Mouse (Mus musculus): ENCODE data around the gene Olfr155. TPM values are rescaled to one million over a fixed set of nuclear protein-coding genes. Genes with fewer than 3 reads are reported as not detected.

The Olfr155 gene
- polyA plus RNA-seq (2015; fragmentation: Nextera tagmentation; extraction: Ambion mirVana): not detected in 2 replicates

- no peak within 1 kb of the TSS for H3K4me2 ChIP-seq
- WGBS: 75% methylated on average over 6 of the region's 6 CpGs
- ATAC-seq (ENCODE audit: extremely low read depth, insufficient number of reproducible peaks, low FRiP score, low TSS enrichment): no peak
- peaks cover 3% of the 10 kb centered on the region; the same call in 1 of the 2 replicates for H3K4me1 ChIP-seq
- no peak within 1 kb of the TSS for H3K27ac ChIP-seq (replicated peaks)
- H3K9ac ChIP-seq: no peak within 1 kb of the TSS
- no peak within 1 kb of the TSS for H3K4me3 ChIP-seq
- no peaks in the 10 kb centered on the region for H3K36me3 ChIP-seq
- H3K27me3 ChIP-seq (replicated peaks): peaks cover 2% of the 10 kb centered on the region; the same call in 1 of the 2 replicates
- no peaks in the 10 kb centered on the region for H3K9me3 ChIP-seq
These were observed at the start of gene Olfr155 for GRCm38 (mm10) chr4:43851265-43851664. TSS of gene Olfr155 (plus strand) at chr4:43851565.

GRCm38 (mm10) chr4:43822896-43823550 lies 28.3 kb upstream of the Olfr155 start:
- no peak for ATAC-seq (ENCODE audit: extremely low read depth, insufficient number of reproducible peaks, low FRiP score, low TSS enrichment)
- H3K4me3 ChIP-seq: no peak overlapping the region
- no peaks in the 10 kb centered on the region for H3K4me1 ChIP-seq
- no peak overlapping the region for H3K4me2 ChIP-seq
- H3K27me3 ChIP-seq (replicated peaks): peaks cover 12% of the 10 kb centered on the region
- H3K27ac ChIP-seq (replicated peaks): no peak overlapping the region
- no peaks in the 10 kb centered on the region for H3K9me3 ChIP-seq
- no peaks in the 10 kb centered on the region for H3K36me3 ChIP-seq
- 54% methylated on average over 13 of the region's 13 CpGs for WGBS
- H3K9ac ChIP-seq: no peak overlapping the region

- peaks cover 12% of the 10 kb centered on the region for H3K27me3 ChIP-seq (replicated peaks)
- no peaks in the 10 kb centered on the region for H3K4me1 ChIP-seq
- no peak within 1 kb of the TSS for H3K27ac ChIP-seq (replicated peaks)
- no peaks in the 10 kb centered on the region for H3K9me3 ChIP-seq
- 7% methylated on average over 7 of the region's 7 CpGs for WGBS
- no peak for ATAC-seq (ENCODE audit: extremely low read depth, insufficient number of reproducible peaks, low FRiP score, low TSS enrichment)
- H3K36me3 ChIP-seq: no peaks in the 10 kb centered on the region
- no peak within 1 kb of the TSS for H3K4me2 ChIP-seq
- no peak within 1 kb of the TSS for H3K9ac ChIP-seq
- H3K4me3 ChIP-seq: no peak within 1 kb of the TSS
These were observed 27.5 kb upstream of the Olfr155 start, which contains the start of gene Olfr156 for GRCm38 (mm10) chr4:43823845-43824337. TSS of gene Olfr156 (minus strand) at chr4:43823895.

- H3K4me2 ChIP-seq: no peak overlapping the region
- H3K9ac ChIP-seq: no peak overlapping the region
- H3K27ac ChIP-seq (replicated peaks): no peak overlapping the region
- no peak for ATAC-seq (ENCODE audit: extremely low read depth, insufficient number of reproducible peaks, low FRiP score, low TSS enrichment)
- H3K27me3 ChIP-seq (replicated peaks): peaks cover 5% of the 10 kb centered on the region; the same call in 1 of the 2 replicates
- no peaks in the 10 kb centered on the region for H3K4me1 ChIP-seq
- H3K36me3 ChIP-seq: no peaks in the 10 kb centered on the region
- 86% methylated on average over 4 of the region's 4 CpGs for WGBS
- H3K4me3 ChIP-seq: no peak overlapping the region
- no peaks in the 10 kb centered on the region for H3K9me3 ChIP-seq
These were observed 22.6 kb upstream of the Olfr155 start for GRCm38 (mm10) chr4:43828806-43829205.

- ATAC-seq (ENCODE audit: extremely low read depth, insufficient number of reproducible peaks, low FRiP score, low TSS enrichment): no peak
- WGBS: 60% methylated on average over 5 of the region's 5 CpGs
- no peaks in the 10 kb centered on the region for H3K9me3 ChIP-seq
- no peak overlapping the region for H3K4me2 ChIP-seq
- H3K9ac ChIP-seq: no peak overlapping the region
- H3K4me3 ChIP-seq: no peak overlapping the region
- H3K4me1 ChIP-seq: peaks cover 2% of the 10 kb centered on the region
- peaks cover 5% of the 10 kb centered on the region; the same call in 1 of the 2 replicates for H3K27me3 ChIP-seq (replicated peaks)
- H3K36me3 ChIP-seq: no peaks in the 10 kb centered on the region
- H3K27ac ChIP-seq (replicated peaks): no peak overlapping the region
These were observed 19.3 kb upstream of the Olfr155 start for GRCm38 (mm10) chr4:43832031-43832430.

GRCm38 (mm10) chr4:43833752-43834151 lies 17.6 kb upstream of the Olfr155 start:
- Histone ChIP-seq H3K36me3 (no peaks in the 10 kb centered on the region), H3K27ac (replicated peaks) (no peak overlapping the region), H3K4me2 (no peak overlapping the region), H3K9me3 (no peaks in the 10 kb centered on the region), H3K4me3 (no peak overlapping the region), H3K4me1 (peaks cover 11% of the 10 kb centered on the region), H3K27me3 (replicated peaks) (no peaks in the 10 kb centered on the region), H3K9ac (no peak overlapping the region)
- ATAC-seq (ENCODE audit: extremely low read depth, insufficient number of reproducible peaks, low FRiP score, low TSS enrichment): no peak
- whole genome bisulfite sequencing: 65% methylated on average over 5 of the region's 5 CpGs

GRCm38 (mm10) chr4:43834749-43835148 lies 16.6 kb upstream of the Olfr155 start:
- 33% methylated on average over 4 of the region's 4 CpGs for WGBS
- H3K27ac ChIP-seq (replicated peaks): no peak overlapping the region
- H3K4me3 ChIP-seq: no peak overlapping the region
- H3K27me3 ChIP-seq (replicated peaks): no peaks in the 10 kb centered on the region
- H3K4me2 ChIP-seq: no peak overlapping the region
- no peak overlapping the region for H3K9ac ChIP-seq
- no peaks in the 10 kb centered on the region for H3K36me3 ChIP-seq
- peaks cover 11% of the 10 kb centered on the region for H3K4me1 ChIP-seq
- H3K9me3 ChIP-seq: no peaks in the 10 kb centered on the region
- ATAC-seq (ENCODE audit: extremely low read depth, insufficient number of reproducible peaks, low FRiP score, low TSS enrichment): no peak

- H3K9ac ChIP-seq: no peak overlapping the region
- no peak overlapping the region for H3K4me3 ChIP-seq
- H3K4me1 ChIP-seq: peaks cover 11% of the 10 kb centered on the region
- ATAC-seq (ENCODE audit: extremely low read depth, insufficient number of reproducible peaks, low FRiP score, low TSS enrichment): no peak
- H3K4me2 ChIP-seq: no peak overlapping the region
- WGBS: 76% methylated on average over 3 of the region's 3 CpGs
- no peaks in the 10 kb centered on the region for H3K27me3 ChIP-seq (replicated peaks)
- no peaks in the 10 kb centered on the region for H3K36me3 ChIP-seq
- H3K9me3 ChIP-seq: no peaks in the 10 kb centered on the region; the same call in 1 of the 2 replicates
- no peak overlapping the region for H3K27ac ChIP-seq (replicated peaks)
These were observed 13.0 kb upstream of the Olfr155 start for GRCm38 (mm10) chr4:43838326-43838725.

- no peak for ATAC-seq (ENCODE audit: extremely low read depth, insufficient number of reproducible peaks, low FRiP score, low TSS enrichment)
- Histone ChIP-seq H3K4me2 (no peak within 1 kb of the TSS), H3K27me3 (replicated peaks) (no peaks in the 10 kb centered on the region), H3K9me3 (peaks cover 6% of the 10 kb centered on the region), H3K9ac (no peak within 1 kb of the TSS), H3K4me1 (peaks cover 11% of the 10 kb centered on the region), H3K36me3 (no peaks in the 10 kb centered on the region), H3K4me3 (no peak within 1 kb of the TSS), H3K27ac (replicated peaks) (no peak within 1 kb of the TSS)
- 79% methylated on average over 1 of the region's 1 CpGs for WGBS
These were observed 11.3 kb upstream of the Olfr155 start, which contains the start of gene Olfr157 for GRCm38 (mm10) chr4:43840101-43840500. TSS of gene Olfr157 (minus strand) at chr4:43840201.

- Histone ChIP-seq H3K4me2 (no peak overlapping the region), H3K4me3 (no peak overlapping the region), H3K27ac (replicated peaks) (no peak overlapping the region), H3K9ac (no peak overlapping the region), H3K4me1 (peaks cover 3% of the 10 kb centered on the region; the same call in 1 of the 2 replicates), H3K36me3 (no peaks in the 10 kb centered on the region), H3K27me3 (replicated peaks) (0 out of 2 replicates have a peak, but pooled peaks cover 2% of the 10 kb centered on the region), H3K9me3 (no peaks in the 10 kb centered on the region)
- WGBS: 58% methylated on average over 8 of the region's 8 CpGs
- no peak for ATAC-seq (ENCODE audit: extremely low read depth, insufficient number of reproducible peaks, low FRiP score, low TSS enrichment)
These were observed 2.7 kb downstream of the Olfr155 start for GRCm38 (mm10) chr4:43854101-43854500.

GRCm38 (mm10) chr4:43859886-43860285 lies 8.5 kb downstream of the Olfr155 start:
- H3K27ac ChIP-seq (replicated peaks): no peak overlapping the region
- H3K4me1 ChIP-seq: peaks cover 10% of the 10 kb centered on the region
- H3K4me3 ChIP-seq: no peak overlapping the region
- no peak for ATAC-seq (ENCODE audit: extremely low read depth, insufficient number of reproducible peaks, low FRiP score, low TSS enrichment)
- H3K4me2 ChIP-seq: no peak overlapping the region
- no peak overlapping the region for H3K9ac ChIP-seq
- no peaks in the 10 kb centered on the region for H3K27me3 ChIP-seq (replicated peaks)
- no peaks in the 10 kb centered on the region for H3K36me3 ChIP-seq
- WGBS: 70% methylated on average over 10 of the region's 10 CpGs
- no peaks in the 10 kb centered on the region for H3K9me3 ChIP-seq

Measured in heart, embryonic 13.5 days (tissue).